Mouse (Mus musculus): ENCODE measurements around the gene Cdkal1.

GRCm38 (mm10) chr13:29784894-29785293 lies 70.6 kb downstream of the Cdkal1 start:
- no peak for TF ChIP-seq CHD2 (IDR thresholded peaks at IDR 0.05; ENCODE audit: low read depth, low read length)
- TF ChIP-seq ZNF384 (IDR thresholded peaks at IDR 0.05; ENCODE audit: low read depth, low read length), result no peak
- TF ChIP-seq MAFK (IDR thresholded peaks at IDR 0.05; ENCODE audit: insufficient read depth, low read depth, low read length), result no peak
- TF ChIP-seq HCFC1 (IDR thresholded peaks at IDR 0.05; ENCODE audit: borderline replicate concordance, insufficient read depth, low read length), result no peak

All from ES-E14 (cell line).